Mouse (Mus musculus) limb, embryonic 12.5 days (tissue): ENCODE measurements around the gene Rxfp3. TPM values are rescaled to one million over a fixed set of nuclear protein-coding genes. Genes with fewer than 3 reads are reported as not detected.

Source experiments
- ATAC-seq: fragments of 200-750 bp; cut with Nextera tagmentation; 2 replicates; pipeline ENCODE4 v1.8.0; 2017; ENCODE audit warnings: low read depth, moderate TSS enrichment; ENCODE audit not compliant: insufficient number of reproducible peaks, insufficient read depth, low FRiP score, low TSS enrichment
- H3K27ac ChIP-seq: fragments of 300-500 bp; sonication (generic); 2 replicates; pipeline ENCODE4 v1.5.1; 2016; ENCODE audit warnings: mild to moderate bottlenecking, moderate library complexity
- H3K27me3 ChIP-seq: fragments of 300-500 bp; sonication (generic); 2 replicates; pipeline ENCODE4 v1.6.1; 2016; ENCODE audit warnings: mild to moderate bottlenecking, moderate library complexity
- H3K36me3 ChIP-seq: fragments of 300-500 bp; sonication (generic); 2 replicates; pipeline ENCODE4 v1.6.1; 2016; ENCODE audit warnings: mild to moderate bottlenecking, moderate library complexity
- H3K4me1 ChIP-seq: fragments of 300-500 bp; sonication (generic); replicated peaks from 2 replicates; pipeline ENCODE4 v1.6.1; 2016
- H3K4me2 ChIP-seq: fragments of 300-500 bp; sonication (generic); 2 replicates; pipeline ENCODE4 v1.6.1; 2016; ENCODE audit warnings: mild to moderate bottlenecking, moderate library complexity
- H3K4me3 ChIP-seq: fragments of 300-500 bp; sonication (generic); replicated peaks from 2 replicates; pipeline ENCODE4 v1.5.1; 2016; ENCODE audit warnings: mild to moderate bottlenecking
- H3K9ac ChIP-seq: fragments of 300-500 bp; sonication (generic); replicated peaks from 2 replicates; pipeline ENCODE4 v1.6.1; 2016; ENCODE audit warnings: mild to moderate bottlenecking, moderate library complexity
- H3K9me3 ChIP-seq: fragments of 300-500 bp; sonication (generic); 2 replicates; pipeline ENCODE4 v1.6.1; 2016; ENCODE audit warnings: mild to moderate bottlenecking, moderate library complexity
- WGBS: fragments of 180-500 bp; shearing (Covaris S2); methylation state at CpG from one replicate; pipeline ENCODE4 v1.1.7; 2016; 5-methylcytosine and 5-hydroxymethylcytosine counted together
- polyA plus RNA-seq: library from polyadenylated mRNA; unstranded; fragments of >200 nt; fragmentation: Nextera tagmentation; extraction: Ambion mirVana; gene quantifications from 2 replicates; pipeline ENCODE4 v1.2.1, GENCODE M21; 2016

Rxfp3 gene
- polyA plus RNA-seq, 1 experiment from 2014 or later: 0.99 TPM

DNA sequence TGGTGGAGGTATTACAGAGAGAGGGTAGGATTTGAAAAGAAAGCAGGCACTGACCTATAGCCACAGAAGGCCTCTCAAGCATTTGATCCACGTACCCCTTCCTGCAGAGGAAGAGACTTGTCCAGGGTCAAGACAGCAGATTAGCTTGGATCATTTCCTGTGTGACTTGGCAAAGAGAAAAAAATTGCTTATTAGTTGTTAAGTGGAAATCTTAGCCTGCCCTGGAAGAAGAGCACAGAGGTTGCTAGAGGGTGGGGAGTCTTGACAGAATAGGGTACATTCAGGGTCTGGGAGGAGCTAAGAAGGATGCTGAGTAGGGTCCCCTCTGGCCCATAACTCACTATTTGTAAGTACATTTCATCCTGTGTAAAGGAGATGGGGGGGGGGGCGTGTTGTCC lies 26.4 kb upstream of the Rxfp3 start:
- H3K4me3 ChIP-seq: 0 out of 2 replicates have a peak overlapping the region, but pooled peaks have one; percentile 42
- H3K36me3 ChIP-seq: no peaks in the 10 kb centered on the region
- H3K4me1 ChIP-seq: peaks cover 21% of the 10 kb centered on the region
- ATAC-seq: peak; percentile 60; the same call in 1 of the 2 replicates
- H3K4me2 ChIP-seq: peak overlapping the region; percentile 66
- no peaks in the 10 kb centered on the region for H3K9me3 ChIP-seq
- no peaks in the 10 kb centered on the region for H3K27me3 ChIP-seq
- H3K27ac ChIP-seq: peak overlapping the region; percentile 87
- WGBS: 22% methylated on average over 2 of the region's 2 CpGs
- H3K9ac ChIP-seq: peak overlapping the region; percentile 55

DNA sequence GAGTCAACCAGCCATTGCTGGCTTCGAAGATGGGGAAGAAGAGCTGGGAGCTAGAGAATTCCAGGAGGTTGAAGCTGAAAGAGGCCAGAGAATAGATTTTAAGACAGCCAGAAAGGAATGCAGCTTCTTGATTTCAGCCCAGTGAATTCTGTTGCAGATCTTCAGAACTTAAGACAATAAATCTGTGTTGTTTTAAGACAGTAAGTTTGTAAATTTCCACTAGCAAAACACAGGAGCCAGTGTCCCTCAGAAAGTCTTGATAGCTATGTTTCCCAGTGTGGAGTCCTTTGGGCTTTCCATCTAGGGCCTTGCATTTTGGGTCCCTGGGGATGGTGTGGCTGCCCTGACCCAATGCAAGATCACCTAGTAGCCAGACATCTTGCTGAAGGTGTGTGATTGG lies 25.1 kb upstream of the Rxfp3 start:
- ATAC-seq: no peak
- Histone ChIP-seq H3K4me3 (no peak overlapping the region), H3K4me1 (peaks cover 20% of the 10 kb centered on the region), H3K27ac (no peak overlapping the region), H3K4me2 (no peak overlapping the region), H3K9me3 (no peaks in the 10 kb centered on the region), H3K36me3 (no peaks in the 10 kb centered on the region), H3K9ac (no peak overlapping the region), H3K27me3 (no peaks in the 10 kb centered on the region)
- 90% methylated on average over 1 of the region's 1 CpGs for WGBS

DNA sequence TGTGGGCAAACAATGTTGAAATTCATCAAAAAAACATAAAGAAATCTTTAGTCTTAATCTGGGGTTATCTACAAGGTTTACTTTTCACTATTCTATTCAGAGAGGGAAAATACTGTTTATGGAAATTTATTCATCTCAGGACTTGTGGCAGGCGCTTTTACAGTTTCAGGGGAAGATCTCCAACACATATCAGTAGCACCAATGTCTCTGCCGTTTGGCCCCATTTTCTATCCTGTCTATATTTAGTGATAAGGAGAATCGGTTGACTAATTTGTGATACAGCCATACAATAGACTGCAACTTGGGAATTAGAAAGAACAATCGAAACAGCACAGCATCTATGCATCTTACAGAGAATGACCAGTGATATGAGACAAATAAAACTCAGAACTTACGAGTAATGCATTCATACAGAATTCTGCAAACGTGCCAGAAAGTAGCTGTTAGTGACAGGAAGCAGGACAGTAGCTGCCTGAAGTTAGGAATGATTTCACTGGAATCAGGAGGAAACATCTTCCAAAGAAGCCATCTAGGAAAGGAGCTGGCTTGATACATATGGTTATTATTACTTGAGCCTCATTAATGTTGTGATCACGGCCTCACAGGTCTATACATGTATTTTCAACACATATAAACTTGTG lies 16.8 kb upstream of the Rxfp3 start:
- H3K27me3 ChIP-seq: no peaks in the 10 kb centered on the region
- no peaks in the 10 kb centered on the region for H3K36me3 ChIP-seq
- no peak overlapping the region for H3K27ac ChIP-seq
- ATAC-seq: no peak
- no peak overlapping the region for H3K4me3 ChIP-seq
- no peaks in the 10 kb centered on the region for H3K4me1 ChIP-seq
- 80% methylated on average over 7 of the region's 7 CpGs for WGBS
- H3K9me3 ChIP-seq: no peaks in the 10 kb centered on the region
- no peak overlapping the region for H3K4me2 ChIP-seq
- no peak overlapping the region for H3K9ac ChIP-seq

DNA sequence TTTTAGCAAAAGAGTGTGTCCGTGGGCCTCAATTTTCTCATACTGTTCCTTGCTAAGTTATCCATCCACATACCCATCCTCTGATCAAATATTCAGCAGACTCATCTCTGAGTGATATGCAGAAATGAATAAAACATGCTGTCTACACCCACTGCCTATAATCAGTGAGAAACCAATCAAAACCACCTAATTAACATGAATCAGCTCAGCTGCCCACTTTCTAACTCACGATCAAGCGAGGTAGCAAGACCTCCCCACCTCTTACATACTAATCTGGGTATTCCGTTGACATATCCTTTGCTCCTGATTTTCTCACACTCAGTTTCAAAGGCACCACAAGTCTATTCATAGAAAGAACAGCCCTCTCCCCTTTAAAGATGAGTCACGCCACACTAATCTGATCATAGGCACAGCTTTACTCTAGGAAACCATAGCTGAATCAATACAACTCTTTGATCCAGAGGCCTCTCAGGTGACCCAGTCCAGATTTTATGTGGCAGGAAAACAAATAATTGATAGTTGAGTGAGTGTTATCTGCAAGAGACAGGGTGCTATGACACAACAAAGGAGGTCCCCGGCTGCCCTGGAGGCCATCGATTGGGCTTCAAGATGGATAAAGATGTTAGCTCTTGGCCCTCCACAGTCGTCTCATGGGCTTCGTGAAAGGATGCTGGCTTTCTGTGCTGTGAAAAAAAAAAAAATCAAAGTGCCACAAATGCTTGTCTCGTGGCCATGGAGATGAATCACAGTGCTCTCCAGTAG lies 16.1 kb upstream of the Rxfp3 start:
- Histone ChIP-seq H3K27me3 (no peaks in the 10 kb centered on the region), H3K4me1 (no peaks in the 10 kb centered on the region), H3K9me3 (no peaks in the 10 kb centered on the region), H3K4me2 (no peak overlapping the region), H3K9ac (no peak overlapping the region), H3K4me3 (no peak overlapping the region), H3K36me3 (no peaks in the 10 kb centered on the region), H3K27ac (no peak overlapping the region)
- WGBS: 88% methylated on average over 10 of the region's 10 CpGs
- ATAC-seq: no peak

DNA sequence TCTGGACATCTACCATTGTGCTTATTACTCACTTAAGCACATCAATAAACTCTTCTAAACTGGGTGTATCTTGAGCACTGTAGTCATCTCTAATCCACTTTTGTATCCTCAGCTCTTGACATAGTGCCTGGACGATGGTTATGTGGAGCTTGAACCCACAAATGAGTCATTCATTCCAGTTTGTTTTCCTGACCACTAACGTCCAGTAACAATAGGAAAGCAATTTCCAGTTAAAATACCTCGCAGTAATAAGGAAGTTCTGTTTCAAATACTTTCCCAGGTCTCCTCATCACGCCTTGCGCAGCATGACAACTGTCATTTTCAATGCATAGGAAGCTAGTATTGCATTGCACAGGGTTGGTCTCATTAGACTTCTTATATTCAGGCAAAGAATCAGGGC lies 5.0 kb upstream of the Rxfp3 start:
- H3K27me3 ChIP-seq: peaks cover 4% of the 10 kb centered on the region
- no peak overlapping the region for H3K9ac ChIP-seq
- H3K9me3 ChIP-seq: no peaks in the 10 kb centered on the region
- WGBS: 85% methylated on average over 5 of the region's 5 CpGs
- no peaks in the 10 kb centered on the region for H3K4me1 ChIP-seq
- no peak for ATAC-seq
- H3K36me3 ChIP-seq: no peaks in the 10 kb centered on the region
- no peak overlapping the region for H3K4me2 ChIP-seq
- H3K27ac ChIP-seq: no peak overlapping the region
- H3K4me3 ChIP-seq: no peak overlapping the region

DNA sequence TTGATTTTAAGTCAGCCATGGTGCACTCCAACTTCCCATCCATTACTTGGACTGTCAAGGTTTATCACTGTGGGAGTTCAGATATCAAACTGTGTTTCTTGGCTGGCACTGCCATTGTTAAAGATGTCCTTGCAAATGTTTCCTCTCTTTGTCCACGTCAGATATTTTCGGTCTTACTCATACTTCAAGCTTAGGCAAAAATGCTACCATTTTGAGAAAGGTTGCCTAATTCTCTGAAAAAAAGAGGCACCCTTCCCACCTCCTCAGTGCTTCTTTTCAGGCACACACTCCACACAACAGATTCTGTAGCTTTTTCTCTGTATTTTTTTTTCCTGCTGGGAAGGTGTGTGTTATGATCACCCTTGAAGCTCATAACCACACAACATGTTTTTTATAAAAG lies 3.4 kb upstream of the Rxfp3 start:
- Histone ChIP-seq H3K27me3 (peaks cover 20% of the 10 kb centered on the region), H3K9ac (no peak overlapping the region), H3K9me3 (no peaks in the 10 kb centered on the region), H3K4me1 (peaks cover 15% of the 10 kb centered on the region), H3K27ac (no peak overlapping the region), H3K4me2 (no peak overlapping the region), H3K4me3 (no peak overlapping the region), H3K36me3 (no peaks in the 10 kb centered on the region)
- ATAC-seq: no peak
- WGBS: 90% methylated on average over 2 of the region's 2 CpGs

DNA sequence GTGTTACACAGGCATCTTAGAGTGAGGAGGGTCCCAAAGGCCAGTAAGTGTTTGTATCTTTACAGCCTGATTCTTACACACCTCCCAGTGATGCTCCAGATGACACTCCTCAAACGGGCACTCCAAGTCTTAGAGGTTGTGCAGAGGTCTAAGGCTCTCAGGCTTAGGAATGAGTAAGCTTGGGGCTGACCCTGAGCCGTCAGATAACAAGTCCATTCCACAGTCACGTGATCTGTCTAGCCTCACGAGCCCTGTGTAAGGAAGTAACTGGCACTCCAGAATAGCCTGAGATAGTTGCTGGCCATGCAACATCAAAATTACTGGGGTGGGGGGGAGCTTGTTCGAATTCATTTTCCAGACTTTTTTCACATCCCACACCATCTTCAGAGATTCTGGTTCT lies 2.3 kb upstream of the Rxfp3 start:
- ATAC-seq: no peak
- 47% methylated on average over 5 of the region's 5 CpGs for WGBS
- Histone ChIP-seq H3K4me1 (peaks cover 21% of the 10 kb centered on the region), H3K27ac (no peak overlapping the region), H3K9ac (no peak overlapping the region), H3K9me3 (no peaks in the 10 kb centered on the region), H3K4me3 (no peak overlapping the region), H3K36me3 (no peaks in the 10 kb centered on the region), H3K27me3 (peaks cover 31% of the 10 kb centered on the region), H3K4me2 (no peak overlapping the region)

DNA sequence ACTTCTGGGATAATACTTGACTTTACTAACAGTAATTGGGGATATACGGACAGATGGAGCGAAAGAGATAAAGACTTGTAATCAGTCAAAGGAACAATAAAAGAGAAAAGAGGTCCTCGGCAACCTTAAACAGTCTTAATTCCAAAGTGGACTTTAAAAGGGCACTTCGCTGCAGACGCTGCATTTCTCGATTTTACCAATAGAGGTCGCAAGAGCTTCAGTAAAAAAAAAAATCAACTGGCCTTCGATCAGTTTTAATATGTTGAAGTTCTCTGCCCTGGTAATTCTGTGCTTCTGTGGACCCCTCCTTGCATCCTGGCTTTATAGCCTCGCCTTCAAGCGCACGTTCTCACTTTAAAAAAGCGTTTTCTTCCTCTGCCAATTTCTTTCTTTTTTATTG lies 685 bp upstream of the Rxfp3 start:
- peaks cover 47% of the 10 kb centered on the region for H3K27me3 ChIP-seq
- peaks cover 21% of the 10 kb centered on the region for H3K4me1 ChIP-seq
- no peak overlapping the region for H3K27ac ChIP-seq
- ATAC-seq: no peak
- 2% methylated on average over 12 of the region's 12 CpGs for WGBS
- no peak overlapping the region; the same call in 1 of the 2 replicates for H3K4me2 ChIP-seq
- H3K9me3 ChIP-seq: no peaks in the 10 kb centered on the region
- no peak overlapping the region for H3K4me3 ChIP-seq
- H3K9ac ChIP-seq: no peak overlapping the region
- H3K36me3 ChIP-seq: no peaks in the 10 kb centered on the region

DNA sequence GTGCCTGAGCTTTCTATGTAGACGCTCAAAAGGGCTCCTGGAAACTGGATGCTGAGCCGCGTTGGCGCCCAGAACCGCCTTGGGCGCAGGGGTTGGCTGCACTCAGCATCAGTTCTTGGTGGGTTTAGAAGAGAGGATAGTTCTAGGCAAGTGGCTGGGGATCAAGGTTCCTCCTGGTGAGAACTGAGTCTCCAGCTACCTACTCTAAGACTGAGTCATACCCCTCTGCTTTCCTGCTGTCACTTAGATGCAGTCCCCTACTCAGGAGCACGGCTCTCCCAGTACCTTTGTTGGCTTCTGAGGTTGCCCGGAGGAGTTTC lies 455 bp downstream of the Rxfp3 start:
- no peak for ATAC-seq
- H3K4me2 ChIP-seq: peak overlapping the region; percentile 70
- 9% methylated on average over 8 of the region's 8 CpGs for WGBS
- H3K27me3 ChIP-seq: peaks cover 54% of the 10 kb centered on the region
- peak overlapping the region; percentile 43 for H3K4me3 ChIP-seq
- peaks cover 21% of the 10 kb centered on the region for H3K4me1 ChIP-seq
- no peaks in the 10 kb centered on the region for H3K36me3 ChIP-seq
- H3K9me3 ChIP-seq: no peaks in the 10 kb centered on the region
- H3K9ac ChIP-seq: peak overlapping the region; percentile 35; the same call in 1 of the 2 replicates
- no peak overlapping the region for H3K27ac ChIP-seq

DNA sequence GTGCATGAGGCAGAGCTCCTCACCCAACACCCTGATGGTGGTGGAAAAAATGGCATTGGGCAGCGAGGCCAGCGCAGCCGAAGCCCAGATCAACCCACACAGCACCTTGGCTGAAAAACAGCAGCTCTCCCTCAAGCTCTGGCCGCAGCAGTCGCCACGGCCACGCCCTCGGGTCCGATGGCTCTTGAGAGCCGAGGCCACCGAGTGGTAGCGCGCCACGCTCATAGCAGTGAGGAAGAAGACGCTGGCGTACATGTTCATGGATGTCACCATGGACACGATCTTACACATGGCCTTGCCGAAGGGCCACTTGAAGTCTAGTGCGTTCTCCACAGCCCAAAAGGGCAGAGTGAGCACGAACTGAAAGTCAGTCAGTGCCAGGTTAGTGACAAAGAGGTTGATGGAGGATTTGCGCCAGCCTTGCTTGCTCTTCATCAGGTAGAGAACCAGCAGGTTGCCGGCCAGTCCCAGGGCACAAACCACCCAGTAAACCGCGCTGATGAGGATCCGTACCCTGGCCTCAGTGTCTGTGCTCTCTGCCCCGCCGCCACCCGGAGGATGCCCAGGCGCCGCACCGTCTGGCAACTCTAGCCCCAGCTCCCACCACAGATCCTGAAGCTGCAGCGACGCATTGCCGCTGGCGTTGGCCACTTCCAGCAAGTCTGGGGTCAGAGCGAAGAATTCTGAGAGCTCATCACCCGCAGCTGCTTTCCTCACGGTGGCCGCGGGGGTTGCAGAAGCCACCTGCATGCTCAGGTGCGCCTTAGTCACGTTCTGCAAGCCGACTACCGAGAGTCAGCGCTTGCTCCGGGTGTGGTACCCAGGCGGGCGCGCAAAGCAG lies 1.0 kb downstream of the Rxfp3 start:
- no peaks in the 10 kb centered on the region for H3K36me3 ChIP-seq
- no peak overlapping the region for H3K27ac ChIP-seq
- ATAC-seq: 0 out of 2 replicates have a peak, but pooled peaks have one; percentile 32
- H3K9me3 ChIP-seq: no peaks in the 10 kb centered on the region
- H3K4me3 ChIP-seq: peak overlapping the region; percentile 43
- peak overlapping the region; percentile 70 for H3K4me2 ChIP-seq
- peak overlapping the region; percentile 35 for H3K9ac ChIP-seq
- peaks cover 21% of the 10 kb centered on the region for H3K4me1 ChIP-seq
- H3K27me3 ChIP-seq: peaks cover 54% of the 10 kb centered on the region
- WGBS: 3% methylated on average over 49 of the region's 49 CpGs

DNA sequence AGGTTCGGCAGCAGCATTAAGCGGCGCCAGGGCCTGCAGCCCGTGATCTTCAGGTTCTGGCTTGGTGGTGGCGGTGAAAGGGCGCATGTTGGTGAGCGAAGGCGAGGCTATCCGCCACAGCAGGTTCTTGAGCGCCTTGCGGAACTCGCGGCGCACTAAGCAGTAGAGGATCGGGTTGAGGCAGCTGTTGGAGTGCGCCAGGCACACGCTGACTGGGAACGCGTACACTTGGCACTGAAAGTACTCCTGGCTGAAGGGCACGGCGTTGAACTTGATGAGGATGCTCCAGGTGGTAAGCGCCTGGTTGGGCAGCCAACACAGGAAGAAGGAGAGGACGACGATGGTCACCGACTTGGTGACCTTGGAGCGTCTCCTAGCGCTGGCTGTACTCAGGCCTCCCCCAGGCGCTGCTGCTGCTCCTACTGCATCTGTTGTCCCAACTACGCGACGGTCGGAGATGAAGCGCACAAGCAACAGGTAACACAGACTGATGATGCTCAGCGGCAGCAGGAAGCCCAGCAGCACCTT lies 1.8 kb downstream of the Rxfp3 start:
- Histone ChIP-seq H3K36me3 (no peaks in the 10 kb centered on the region), H3K27ac (no peak overlapping the region), H3K4me2 (peak overlapping the region; percentile 70), H3K4me1 (peaks cover 21% of the 10 kb centered on the region), H3K4me3 (peak overlapping the region; percentile 43), H3K27me3 (peaks cover 54% of the 10 kb centered on the region), H3K9ac (no peak overlapping the region), H3K9me3 (no peaks in the 10 kb centered on the region)
- WGBS: 5% methylated on average over 34 of the region's 34 CpGs
- no peak; the same call in 1 of the 2 replicates for ATAC-seq
